Mouse (Mus musculus): Measurements from ENCODE around the gene Cst3.

Gene Cst3

GRCm38 (mm10) chr2:148856630-148857400 is 18.7 kb downstream of the Cst3 start:
- DNase-seq (ENCODE audit: low spot score in 2 of 2): no peak

DNA sequence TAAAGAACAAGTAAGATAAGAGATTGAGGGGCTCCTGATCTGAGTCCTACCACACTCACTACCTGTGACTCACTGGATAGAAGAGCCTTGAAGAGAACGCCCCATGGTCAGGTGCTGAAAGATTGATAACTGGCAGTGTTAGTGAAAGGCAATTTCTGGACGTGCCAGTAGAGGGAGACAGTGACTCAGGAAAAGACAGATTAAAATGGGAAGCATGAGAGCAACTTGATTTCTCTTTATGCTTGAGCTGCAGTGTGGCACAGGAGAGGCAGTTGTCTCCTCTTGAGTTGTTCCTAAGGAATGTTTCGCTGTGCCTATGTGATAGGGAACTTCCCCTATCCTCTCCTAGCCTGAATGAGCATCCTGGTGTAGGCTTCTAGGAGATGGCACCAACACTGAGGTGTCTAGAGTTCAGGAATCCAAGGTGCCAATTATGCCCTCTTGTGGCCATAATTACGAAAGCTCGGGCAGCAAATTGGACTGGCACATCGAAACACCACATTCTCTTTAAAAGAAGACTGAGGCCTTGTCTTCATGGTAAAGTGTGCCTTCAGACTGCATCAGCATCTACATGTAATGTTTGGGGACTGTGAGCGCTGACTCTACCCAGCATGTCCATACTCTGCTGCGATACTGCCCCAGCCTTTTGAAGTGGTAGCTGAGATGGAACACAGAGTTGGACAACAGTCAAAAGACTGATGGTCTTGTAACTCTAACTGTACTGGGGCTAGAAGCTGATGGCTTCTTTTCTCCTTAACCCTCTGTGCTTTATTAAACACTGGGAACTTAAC is 24.2 kb downstream of the Cst3 start:
- peak; percentile 54 to 79 for DNase-seq (ENCODE audit: low spot score in 2 of 2)

DNA sequence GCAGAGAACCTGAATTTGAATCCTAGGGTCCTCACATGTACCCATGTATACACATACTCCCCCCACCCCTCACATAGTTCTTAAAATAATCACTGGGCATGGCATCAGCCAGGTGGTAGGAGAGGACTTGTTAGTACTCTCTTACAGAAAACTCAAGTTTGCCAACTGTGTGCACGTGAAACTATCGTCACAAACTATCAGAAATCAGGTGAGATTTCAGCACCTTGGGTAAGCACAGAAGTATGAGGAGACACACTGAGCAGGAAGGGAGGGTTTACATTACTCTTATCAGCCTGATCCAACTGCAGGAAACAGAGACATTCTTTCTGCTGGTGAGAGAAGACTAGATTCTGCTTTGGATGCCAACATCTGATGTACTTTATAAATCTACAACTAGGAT is 36.3 kb downstream of the Cst3 start:
- no peak for DNase-seq (ENCODE audit: low spot score in 2 of 2)

GRCm38 (mm10) chr2:148838075-148838777 is 37.3 kb downstream of the Cst3 start:
- DNase-seq (ENCODE audit: low spot score in 2 of 2): no peak

DNA sequence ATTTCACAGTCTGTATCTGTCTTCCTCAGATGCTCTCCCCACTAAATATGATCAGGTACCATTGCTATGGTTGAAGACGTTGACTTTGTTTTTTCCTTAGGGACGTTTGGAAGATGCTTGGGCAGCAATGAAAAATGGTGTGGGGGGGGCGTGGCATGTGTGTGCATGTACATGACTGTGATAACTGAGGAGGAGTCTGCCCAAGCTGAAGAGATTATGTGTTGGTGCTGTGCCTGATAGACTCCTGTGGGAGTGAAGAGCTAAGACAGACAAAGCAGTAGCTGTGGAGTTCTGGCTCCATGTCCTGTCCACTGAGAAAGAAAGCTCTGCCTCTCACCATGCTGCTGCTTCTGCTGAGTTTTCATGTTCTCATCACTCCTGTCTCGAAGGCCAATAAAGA is 40.6 kb downstream of the Cst3 start, which contains the start of gene Cst9:
Gene Cst9 (plus strand): TSS at position 236 of the 400 bp plus-strand sequence.
- DNase-seq (ENCODE audit: low spot score in 2 of 2): no peak

DNA sequence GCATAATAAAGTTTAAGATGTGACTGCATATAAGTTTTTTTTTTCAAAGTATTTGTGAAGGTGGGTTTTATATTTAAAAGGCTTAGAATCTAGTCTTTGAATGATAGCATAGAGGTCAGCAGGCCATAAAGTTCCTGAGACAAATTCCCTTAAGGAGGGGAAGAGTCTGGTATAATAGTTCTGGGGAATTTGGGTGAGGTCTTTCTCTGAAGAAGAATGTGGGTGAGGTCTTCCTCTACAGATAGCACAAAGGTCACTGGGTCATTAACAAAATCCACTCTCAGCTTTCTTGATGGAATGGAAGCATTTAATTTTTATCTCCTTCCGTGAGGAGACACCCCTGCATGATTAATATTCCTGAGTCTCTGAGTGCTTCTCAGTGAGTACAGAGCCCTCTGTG is 49.5 kb downstream of the Cst3 start:
- DNase-seq (ENCODE audit: low spot score in 2 of 2): no peak
